Mouse (Mus musculus): ENCODE measurements at regions not wholly inside any gene's neighbourhood (a gene's known extent, or its start where the extent isn't known, plus 50 kb on each side); places are given as distances from the start of the nearest gene placed in this dataset.
"Not testable (repeated sequence)": the region's sequence is repeated elsewhere in the genome, so short reads cannot be mapped to it uniquely, and the experiment has no call there.

GRCm38 (mm10) chr9:12062488-12062887, 1157.9 kb upstream of the Cntn5 start:
- DNase-seq (ENCODE audit: low read depth, low spot score), result peak; percentile 10

GRCm38 (mm10) chr9:12052429-12052828, 1147.9 kb upstream of the Cntn5 start:
- DNase-seq (ENCODE audit: low read depth, low spot score), result no peak

- peak; percentile 44 for DNase-seq (ENCODE audit: low read depth, low spot score)
These were observed 1111.4 kb upstream of the Cntn5 start for GRCm38 (mm10) chr9:12015978-12016377.

- DNase-seq (ENCODE audit: low read depth, low spot score), result no peak
These were observed 1094.0 kb upstream of the Cntn5 start for GRCm38 (mm10) chr9:11998580-11998979.

GRCm38 (mm10) chr9:11982102-11982882, 1077.7 kb upstream of the Cntn5 start:
- DNase-seq (ENCODE audit: low read depth, low spot score), result peak; percentile 57

GRCm38 (mm10) chr9:11940691-11941480, 1036.3 kb upstream of the Cntn5 start:
- DNase-seq (ENCODE audit: low read depth, low spot score), result peak; percentile 94

GRCm38 (mm10) chr9:11939851-11940560, 1035.4 kb upstream of the Cntn5 start:
- DNase-seq (ENCODE audit: low read depth, low spot score), result peak; percentile 60

- no peak for DNase-seq (ENCODE audit: low read depth, low spot score)
These were observed 1020.9 kb upstream of the Cntn5 start for GRCm38 (mm10) chr9:11925501-11925900.

- peak; percentile 47 for DNase-seq (ENCODE audit: low read depth, low spot score)
These were observed 1019.2 kb upstream of the Cntn5 start for GRCm38 (mm10) chr9:11923591-11924355.

GRCm38 (mm10) chr9:11920251-11920650, 1015.7 kb upstream of the Cntn5 start:
- DNase-seq (ENCODE audit: low read depth, low spot score), result peak; percentile 63

GRCm38 (mm10) chr9:11898232-11898631, 993.7 kb upstream of the Cntn5 start:
- DNase-seq (ENCODE audit: low read depth, low spot score), result no peak

- no peak for DNase-seq (ENCODE audit: low read depth, low spot score)
These were observed 981.2 kb upstream of the Cntn5 start for GRCm38 (mm10) chr9:11885784-11886183.

- DNase-seq (ENCODE audit: low read depth, low spot score), result no peak
These were observed 967.5 kb upstream of the Cntn5 start for GRCm38 (mm10) chr9:11872059-11872458.

GRCm38 (mm10) chr9:11871489-11871888, 966.9 kb upstream of the Cntn5 start:
- DNase-seq (ENCODE audit: low read depth, low spot score), result no peak

- not testable (repeated sequence) for DNase-seq (ENCODE audit: low read depth, low spot score)
These were observed 944.1 kb upstream of the Cntn5 start for GRCm38 (mm10) chr9:11848692-11849091.
